Mouse (Mus musculus) hindbrain, embryonic 16.5 days (tissue): ENCODE results near the gene Xpo5. TPM values are rescaled to one million over a fixed set of nuclear protein-coding genes. Genes with fewer than 3 reads are reported as not detected.
A peak's percentile ranks its signal among the peaks of the same experiment; 100 is the strongest.

Source experiments
- ATAC-seq: fragments of 200-750 bp; cut with Nextera tagmentation; 2 replicates; pipeline ENCODE4 v1.8.0; 2017; ENCODE audit warnings: moderate TSS enrichment, moderate library complexity
- H3K27ac ChIP-seq: fragments of 300-500 bp; sonication (generic); 2 replicates; pipeline ENCODE4 v1.5.1; 2014; ENCODE audit warnings: low read depth, mild to moderate bottlenecking, control low read depth, low read length, moderate library complexity
- H3K27me3 ChIP-seq: fragments of 300-500 bp; sonication (generic); replicated peaks from 2 replicates; pipeline ENCODE4 v1.6.1; 2014; ENCODE audit warnings: low read length; ENCODE audit not compliant: control insufficient read depth, insufficient read depth
- H3K36me3 ChIP-seq: fragments of 300-500 bp; sonication (generic); 2 replicates; pipeline ENCODE4 v1.6.1; 2014; ENCODE audit warnings: mild to moderate bottlenecking, low read length, moderate library complexity, mixed read lengths; ENCODE audit not compliant: control insufficient read depth, insufficient read depth
- H3K4me1 ChIP-seq: fragments of 300-500 bp; sonication (generic); 2 replicates; pipeline ENCODE4 v1.6.1; 2014; ENCODE audit warnings: low read depth, low read length; ENCODE audit not compliant: control insufficient read depth, insufficient read depth
- H3K4me2 ChIP-seq: fragments of 300-500 bp; sonication (generic); 2 replicates; pipeline ENCODE4 v1.6.1; 2014; ENCODE audit warnings: mild to moderate bottlenecking, low read length, control low read depth, moderate library complexity
- H3K4me3 ChIP-seq: fragments of 300-500 bp; sonication (generic); 2 replicates; pipeline ENCODE4 v1.5.1; 2014; ENCODE audit warnings: mild to moderate bottlenecking, low read length, control low read depth, moderate library complexity
- H3K9ac ChIP-seq: fragments of 300-500 bp; sonication (generic); 2 replicates; pipeline ENCODE4 v1.6.1; 2014; ENCODE audit warnings: low read depth, mild to moderate bottlenecking, control low read depth, low read length, moderate library complexity
- H3K9me3 ChIP-seq: fragments of 300-500 bp; sonication (generic); 2 replicates; pipeline ENCODE4 v1.6.1; 2014; ENCODE audit warnings: mild to moderate bottlenecking, low read length, moderate library complexity; ENCODE audit not compliant: control insufficient read depth
- WGBS: fragments of 180-500 bp; shearing (Covaris S2); extraction: QIAGEN DNeasy Blood & Tissue Kit; methylation state at CpG from one replicate; pipeline ENCODE4 v1.1.7; 2014; 5-methylcytosine and 5-hydroxymethylcytosine counted together
- polyA plus RNA-seq: library from polyadenylated mRNA; unstranded; fragments of >200 nt; fragmentation: Nextera tagmentation; extraction: Ambion mirVana; gene quantifications from 2 replicates; pipeline ENCODE4 v1.2.1, GENCODE M21; 2015

Gene Xpo5
- polyA plus RNA-seq, 1 experiment from 2014 or later, result 29.0 TPM

DNA sequence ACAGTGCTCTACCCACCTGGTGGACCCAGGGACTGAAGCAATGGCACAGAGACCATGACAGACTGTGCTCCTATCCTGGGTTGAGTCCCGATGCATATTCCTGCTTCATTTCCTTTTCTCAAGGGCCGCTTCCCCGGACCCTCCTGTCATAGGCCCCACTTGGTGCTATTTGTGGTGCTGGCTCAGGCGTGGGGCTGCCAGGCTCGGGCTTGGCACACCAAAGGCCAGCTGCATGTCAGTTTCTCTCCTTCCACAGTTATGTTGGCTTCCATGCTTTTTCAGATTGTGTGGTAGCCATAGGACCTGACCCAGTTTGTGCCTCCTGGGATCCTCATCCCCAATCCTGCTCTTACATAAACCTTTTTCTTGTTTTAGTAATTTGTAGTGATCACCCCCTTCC, 33.8 kb upstream of the Xpo5 start:
- H3K4me3 ChIP-seq, result no peak overlapping the region
- no peaks in the 10 kb centered on the region for H3K27me3 ChIP-seq
- no peaks in the 10 kb centered on the region for H3K9me3 ChIP-seq
- no peak overlapping the region for H3K4me2 ChIP-seq
- peaks cover 43% of the 10 kb centered on the region for H3K36me3 ChIP-seq
- H3K9ac ChIP-seq, result no peak overlapping the region
- ATAC-seq, result no peak
- H3K4me1 ChIP-seq, result no peaks in the 10 kb centered on the region
- H3K27ac ChIP-seq, result no peak overlapping the region
- 85% methylated on average over 5 of the region's 5 CpGs for WGBS

DNA sequence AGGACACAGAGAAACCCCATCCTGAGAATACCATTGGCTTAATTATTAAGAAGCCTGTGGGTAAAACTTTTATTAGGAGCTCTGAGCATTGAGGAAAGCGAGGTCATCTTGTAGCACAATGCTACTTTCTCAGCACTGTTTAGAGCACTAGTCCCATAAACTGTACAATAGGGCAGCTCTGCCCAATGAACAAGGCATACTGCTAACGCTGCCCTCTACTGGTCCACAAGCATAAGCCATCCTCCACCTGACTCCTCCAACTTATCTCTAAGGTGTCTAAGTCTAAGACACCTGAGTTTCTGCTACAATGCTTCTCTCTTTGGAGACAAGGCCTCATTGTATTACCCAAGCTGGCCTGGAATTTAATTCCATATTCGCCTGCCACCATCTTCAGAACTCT, 32.0 kb upstream of the Xpo5 start:
- H3K9me3 ChIP-seq, result no peaks in the 10 kb centered on the region
- no peak overlapping the region for H3K9ac ChIP-seq
- peaks cover 36% of the 10 kb centered on the region for H3K36me3 ChIP-seq
- H3K4me3 ChIP-seq, result no peak overlapping the region
- H3K27me3 ChIP-seq, result no peaks in the 10 kb centered on the region
- 79% methylated on average over 3 of the region's 3 CpGs for WGBS
- H3K27ac ChIP-seq, result no peak overlapping the region
- H3K4me1 ChIP-seq, result no peaks in the 10 kb centered on the region
- no peak overlapping the region for H3K4me2 ChIP-seq
- ATAC-seq, result peak; percentile 49; the same call in 1 of the 2 replicates

DNA sequence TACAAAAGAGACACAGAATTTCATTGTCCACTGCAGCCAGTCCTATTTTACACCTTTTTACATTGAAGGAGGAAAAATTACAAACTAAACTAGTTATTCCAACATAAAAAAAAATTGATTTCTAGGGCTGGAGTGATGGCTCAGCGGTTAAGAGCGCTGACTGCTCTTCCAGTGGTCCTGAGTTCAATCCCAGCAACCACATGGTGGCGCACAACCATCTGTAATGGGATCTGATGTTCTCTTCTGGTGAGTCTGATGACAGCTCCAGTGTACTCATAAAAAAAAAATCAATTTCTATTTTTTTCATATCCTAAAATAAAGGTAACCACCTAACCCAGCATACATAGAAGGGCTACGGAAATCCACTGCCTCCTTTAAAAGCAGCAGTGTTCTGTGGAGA, 20.3 kb upstream of the Xpo5 start:
- Histone ChIP-seq H3K36me3 (peaks cover 32% of the 10 kb centered on the region), H3K9me3 (no peaks in the 10 kb centered on the region), H3K4me2 (no peak overlapping the region), H3K27me3 (no peaks in the 10 kb centered on the region), H3K9ac (no peak overlapping the region), H3K4me1 (no peaks in the 10 kb centered on the region), H3K4me3 (no peak overlapping the region), H3K27ac (no peak overlapping the region)
- WGBS, result 89% methylated on average over 4 of the region's 4 CpGs
- ATAC-seq, result no peak

- Histone ChIP-seq H3K4me3 (no peak overlapping the region), H3K9ac (no peak overlapping the region), H3K4me1 (no peaks in the 10 kb centered on the region), H3K36me3 (peaks cover 24% of the 10 kb centered on the region), H3K9me3 (no peaks in the 10 kb centered on the region), H3K27ac (no peak overlapping the region), H3K4me2 (no peak overlapping the region), H3K27me3 (no peaks in the 10 kb centered on the region)
- WGBS, result 91% methylated on average over 2 of the region's 2 CpGs
- ATAC-seq, result no peak
Observed at GRCm38 (mm10) chr17:46188829-46189228, 13.8 kb upstream of the Xpo5 start.

- no peak for ATAC-seq
- Histone ChIP-seq H3K27me3 (no peaks in the 10 kb centered on the region), H3K27ac (no peak overlapping the region), H3K4me1 (peaks cover 30% of the 10 kb centered on the region), H3K4me2 (peak overlapping the region; percentile 93), H3K36me3 (peaks cover 17% of the 10 kb centered on the region), H3K9me3 (no peaks in the 10 kb centered on the region), H3K4me3 (peak overlapping the region; percentile 11; the same call in 1 of the 2 replicates), H3K9ac (no peak overlapping the region)
- 61% methylated on average over 6 of the region's 6 CpGs for WGBS
Observed at GRCm38 (mm10) chr17:46201151-46201550, 1.4 kb upstream of the Xpo5 start.

DNA sequence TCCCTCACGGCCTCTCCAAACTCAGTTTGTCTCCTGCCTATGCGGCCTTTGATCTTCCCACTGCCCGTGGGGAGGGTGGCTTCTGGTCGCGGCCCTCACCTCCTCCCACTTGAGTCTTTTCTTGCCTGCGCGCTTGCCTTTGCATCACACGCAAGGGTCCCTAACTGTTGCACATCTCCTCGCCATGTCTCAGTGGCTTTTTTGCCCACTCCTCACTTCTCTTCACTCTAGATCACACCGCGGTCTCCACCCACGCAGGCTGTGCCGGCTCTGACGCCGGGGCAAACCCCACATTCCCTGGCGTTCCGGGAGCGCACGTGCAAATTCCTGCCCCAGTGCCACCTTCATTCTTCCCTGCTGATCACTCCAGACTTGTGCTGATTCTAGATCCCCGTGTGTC, 496 bp downstream of the Xpo5 start:
- peak overlapping the region; percentile 84 for H3K27ac ChIP-seq
- no peaks in the 10 kb centered on the region for H3K9me3 ChIP-seq
- peaks cover 27% of the 10 kb centered on the region for H3K36me3 ChIP-seq
- peak overlapping the region; percentile 94 for H3K4me3 ChIP-seq
- no peak; the same call in 1 of the 2 replicates for ATAC-seq
- H3K27me3 ChIP-seq, result no peaks in the 10 kb centered on the region
- H3K4me2 ChIP-seq, result peak overlapping the region; percentile 98
- H3K9ac ChIP-seq, result peak overlapping the region; percentile 90
- whole genome bisulfite sequencing, result under 1% methylated on average over 20 of the region's 20 CpGs
- H3K4me1 ChIP-seq, result peaks cover 30% of the 10 kb centered on the region

- Histone ChIP-seq H3K4me3 (no peak overlapping the region), H3K4me1 (peaks cover 15% of the 10 kb centered on the region), H3K9me3 (no peaks in the 10 kb centered on the region), H3K27me3 (no peaks in the 10 kb centered on the region), H3K36me3 (peaks cover 40% of the 10 kb centered on the region), H3K9ac (no peak overlapping the region), H3K27ac (no peak overlapping the region), H3K4me2 (no peak overlapping the region)
- no peak for ATAC-seq
Observed at GRCm38 (mm10) chr17:46206676-46207075, 4.1 kb downstream of the Xpo5 start.

- no peak overlapping the region for H3K4me2 ChIP-seq
- H3K9me3 ChIP-seq, result no peaks in the 10 kb centered on the region
- no peaks in the 10 kb centered on the region for H3K27me3 ChIP-seq
- H3K36me3 ChIP-seq, result peaks cover 47% of the 10 kb centered on the region
- no peak for ATAC-seq
- H3K9ac ChIP-seq, result no peak overlapping the region
- no peaks in the 10 kb centered on the region for H3K4me1 ChIP-seq
- H3K27ac ChIP-seq, result no peak overlapping the region
- H3K4me3 ChIP-seq, result no peak overlapping the region
- WGBS, result 89% methylated on average over 3 of the region's 3 CpGs
Observed at GRCm38 (mm10) chr17:46210550-46210949, 8.0 kb downstream of the Xpo5 start.

- Histone ChIP-seq H3K9me3 (no peaks in the 10 kb centered on the region), H3K4me3 (no peak overlapping the region), H3K9ac (no peak overlapping the region), H3K36me3 (peaks cover 50% of the 10 kb centered on the region), H3K27ac (no peak overlapping the region), H3K4me2 (no peak overlapping the region), H3K4me1 (no peaks in the 10 kb centered on the region), H3K27me3 (no peaks in the 10 kb centered on the region)
- 98% methylated on average over 3 of the region's 3 CpGs for WGBS
- ATAC-seq, result no peak
Observed at GRCm38 (mm10) chr17:46221601-46222000, 19.0 kb downstream of the Xpo5 start.

GRCm38 (mm10) chr17:46227576-46227975, 25.0 kb downstream of the Xpo5 start:
- no peak for ATAC-seq
- Histone ChIP-seq H3K27me3 (no peaks in the 10 kb centered on the region), H3K4me2 (no peak overlapping the region), H3K9me3 (no peaks in the 10 kb centered on the region), H3K36me3 (peaks cover 52% of the 10 kb centered on the region), H3K4me1 (no peaks in the 10 kb centered on the region), H3K27ac (no peak overlapping the region), H3K9ac (no peak overlapping the region), H3K4me3 (no peak overlapping the region)
- 93% methylated on average over 7 of the region's 7 CpGs for WGBS
